Mouse (Mus musculus) limb, embryonic 12.5 days (tissue): ENCODE results near the gene Khsrp. TPM values are rescaled to one million over a fixed set of nuclear protein-coding genes. Genes with fewer than 3 reads are reported as not detected.

Source experiments
- ATAC-seq: fragments of 200-750 bp; cut with Nextera tagmentation; 2 replicates; pipeline ENCODE4 v1.8.0; 2017; ENCODE audit warnings: low read depth, moderate TSS enrichment; ENCODE audit not compliant: insufficient number of reproducible peaks, insufficient read depth, low FRiP score, low TSS enrichment
- H3K27ac ChIP-seq: fragments of 300-500 bp; sonication (generic); 2 replicates; pipeline ENCODE4 v1.5.1; 2016; ENCODE audit warnings: mild to moderate bottlenecking, moderate library complexity
- H3K27me3 ChIP-seq: fragments of 300-500 bp; sonication (generic); 2 replicates; pipeline ENCODE4 v1.6.1; 2016; ENCODE audit warnings: mild to moderate bottlenecking, moderate library complexity
- H3K36me3 ChIP-seq: fragments of 300-500 bp; sonication (generic); 2 replicates; pipeline ENCODE4 v1.6.1; 2016; ENCODE audit warnings: mild to moderate bottlenecking, moderate library complexity
- H3K4me1 ChIP-seq: fragments of 300-500 bp; sonication (generic); replicated peaks from 2 replicates; pipeline ENCODE4 v1.6.1; 2016
- H3K4me2 ChIP-seq: fragments of 300-500 bp; sonication (generic); 2 replicates; pipeline ENCODE4 v1.6.1; 2016; ENCODE audit warnings: mild to moderate bottlenecking, moderate library complexity
- H3K4me3 ChIP-seq: fragments of 300-500 bp; sonication (generic); replicated peaks from 2 replicates; pipeline ENCODE4 v1.5.1; 2016; ENCODE audit warnings: mild to moderate bottlenecking
- H3K9ac ChIP-seq: fragments of 300-500 bp; sonication (generic); replicated peaks from 2 replicates; pipeline ENCODE4 v1.6.1; 2016; ENCODE audit warnings: mild to moderate bottlenecking, moderate library complexity
- H3K9me3 ChIP-seq: fragments of 300-500 bp; sonication (generic); 2 replicates; pipeline ENCODE4 v1.6.1; 2016; ENCODE audit warnings: mild to moderate bottlenecking, moderate library complexity
- WGBS: fragments of 180-500 bp; shearing (Covaris S2); methylation state at CpG from one replicate; pipeline ENCODE4 v1.1.7; 2016; 5-methylcytosine and 5-hydroxymethylcytosine counted together
- polyA plus RNA-seq: library from polyadenylated mRNA; unstranded; fragments of >200 nt; fragmentation: Nextera tagmentation; extraction: Ambion mirVana; gene quantifications from 2 replicates; pipeline ENCODE4 v1.2.1, GENCODE M21; 2016

Khsrp gene
- polyA plus RNA-seq, 1 experiment from 2014 or later, result 60.2 TPM

DNA sequence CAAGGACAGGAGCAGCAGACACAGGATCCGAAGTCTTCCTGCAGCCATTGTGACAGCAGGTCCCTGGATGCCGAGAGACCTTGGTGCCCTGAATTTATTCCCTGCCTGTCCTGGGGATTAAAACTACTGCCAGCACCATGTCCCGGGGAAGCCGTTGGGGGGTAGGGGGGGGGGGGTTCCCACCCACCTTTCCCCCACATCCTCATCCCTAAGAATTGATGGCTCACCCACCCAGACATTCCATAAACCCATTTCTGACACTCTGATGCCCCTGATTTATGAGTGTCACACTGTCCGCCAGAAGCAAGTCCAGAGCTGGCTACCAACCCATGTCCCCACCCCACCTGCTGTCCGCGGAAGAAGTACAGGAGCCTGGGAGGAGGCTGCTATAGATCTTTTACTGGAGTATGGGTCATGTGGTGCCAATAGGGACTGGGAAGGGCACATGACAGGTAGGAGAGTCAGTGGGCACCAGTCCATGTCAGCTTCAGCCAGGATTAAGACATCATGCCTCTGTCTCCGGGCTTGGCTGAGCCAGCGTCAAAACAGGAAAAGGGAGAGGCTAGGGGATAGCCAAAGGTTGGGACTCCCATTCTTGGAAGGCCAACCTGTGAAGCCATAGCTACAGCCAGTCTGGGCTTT is 31.2 kb downstream of the Khsrp start, which contains the start of gene Pspn:
Gene Pspn, minus strand, starts transcription at position 51 of the 642 bp plus-strand sequence.
- Histone ChIP-seq H3K4me1 (peaks cover 9% of the 10 kb centered on the region), H3K4me3 (no peak within 1 kb of the TSS), H3K4me2 (no peak within 1 kb of the TSS), H3K27me3 (no peaks in the 10 kb centered on the region), H3K9me3 (no peaks in the 10 kb centered on the region), H3K36me3 (peaks cover 64% of the 10 kb centered on the region), H3K27ac (no peak within 1 kb of the TSS), H3K9ac (no peak within 1 kb of the TSS)
- no peak for ATAC-seq
- 90% methylated on average over 9 of the region's 9 CpGs for WGBS

DNA sequence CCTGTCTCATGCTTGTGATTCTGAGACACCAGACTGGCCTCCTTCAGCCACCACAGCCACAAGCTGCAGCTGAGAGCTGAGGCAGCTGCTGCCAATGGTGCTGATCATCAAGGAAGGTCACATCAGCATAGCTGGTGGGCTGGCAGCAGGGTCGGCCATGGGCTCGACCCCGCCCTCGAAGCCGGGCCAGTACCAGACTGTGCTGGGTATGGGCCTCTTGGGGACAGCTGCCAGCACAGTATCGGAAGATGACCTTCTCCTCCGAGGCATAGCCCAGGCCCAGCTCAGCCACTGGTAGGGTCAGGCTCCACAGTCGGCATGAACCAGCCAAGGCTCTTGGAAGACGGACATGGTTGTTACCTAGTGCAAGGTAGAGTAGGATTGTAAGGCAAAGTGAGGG is 31.9 kb downstream of the Khsrp start:
- no peak for ATAC-seq
- Histone ChIP-seq H3K4me1 (peaks cover 9% of the 10 kb centered on the region), H3K9ac (no peak overlapping the region), H3K27ac (no peak overlapping the region), H3K9me3 (no peaks in the 10 kb centered on the region), H3K4me3 (no peak overlapping the region), H3K4me2 (no peak overlapping the region), H3K27me3 (no peaks in the 10 kb centered on the region), H3K36me3 (peaks cover 64% of the 10 kb centered on the region)
- 96% methylated on average over 9 of the region's 9 CpGs for WGBS

DNA sequence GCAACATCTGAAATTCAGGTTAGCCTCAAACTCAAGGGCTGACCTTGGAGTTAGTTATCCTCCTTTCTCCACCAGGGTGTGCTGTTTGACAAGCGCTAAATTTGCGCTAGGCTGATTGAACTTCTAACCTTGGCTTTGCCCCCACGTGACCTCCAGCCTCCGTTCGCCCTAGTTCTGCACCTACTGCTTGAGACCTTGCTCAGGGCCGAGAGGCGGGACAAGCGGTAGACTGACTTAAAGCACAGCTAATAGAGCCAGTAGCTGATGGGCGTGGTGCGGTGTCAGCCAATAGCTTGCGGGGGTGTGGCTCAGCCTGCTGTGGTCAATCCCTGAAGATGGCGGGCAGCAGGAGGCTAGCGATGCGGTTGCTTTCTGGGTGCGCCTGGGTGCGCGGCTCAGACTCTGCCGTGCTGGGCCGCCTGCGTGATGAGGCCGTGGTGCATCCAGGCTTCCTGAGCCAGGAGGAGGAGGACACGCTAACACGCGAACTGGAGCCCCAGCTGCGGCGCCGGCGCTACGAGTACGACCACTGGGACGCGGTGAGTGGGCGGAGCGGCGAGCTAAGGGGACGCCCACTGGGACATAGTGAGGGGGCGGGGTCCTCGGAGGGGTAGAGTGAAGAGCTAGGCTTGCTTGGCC is 34.2 kb downstream of the Khsrp start, which contains the start of gene Alkbh7:
Gene Alkbh7, plus strand, starts transcription at position 311 of the 639 bp plus-strand sequence.
- Histone ChIP-seq H3K36me3 (peaks cover 66% of the 10 kb centered on the region), H3K9ac (peak within 1 kb of the TSS; percentile 55), H3K27ac (0 out of 2 replicates have a peak within 1 kb of the TSS, but pooled peaks have one; percentile 51), H3K4me3 (peak within 1 kb of the TSS; percentile 79), H3K27me3 (no peaks in the 10 kb centered on the region), H3K4me2 (peak within 1 kb of the TSS; percentile 69), H3K4me1 (peaks cover 9% of the 10 kb centered on the region), H3K9me3 (no peaks in the 10 kb centered on the region)
- under 1% methylated on average over 38 of the region's 38 CpGs for WGBS
- ATAC-seq, result peak; percentile 99

DNA sequence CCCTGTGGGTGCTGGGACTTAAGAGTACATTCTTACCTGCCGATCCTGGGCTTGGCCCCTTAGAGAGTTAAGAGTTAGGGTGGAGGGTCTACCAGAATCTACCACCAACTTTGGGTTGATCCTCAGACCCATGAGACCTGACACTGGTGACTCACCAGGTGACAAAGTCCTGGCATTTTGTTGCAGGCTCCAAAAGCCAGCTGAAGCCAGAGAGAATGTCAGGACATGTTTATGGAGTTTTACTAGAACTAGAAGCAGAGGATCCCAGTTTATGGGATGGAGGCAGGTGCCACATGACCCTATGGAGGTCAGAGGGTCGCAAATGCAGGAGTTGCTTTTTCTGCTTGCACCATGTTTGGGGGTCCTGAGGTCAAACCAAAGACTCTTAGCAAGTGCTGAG is 34.8 kb downstream of the Khsrp start:
- ATAC-seq, result no peak
- Histone ChIP-seq H3K27ac (no peak overlapping the region), H3K4me1 (peaks cover 9% of the 10 kb centered on the region), H3K9ac (no peak overlapping the region), H3K36me3 (peaks cover 72% of the 10 kb centered on the region), H3K4me2 (peak overlapping the region; percentile 69), H3K27me3 (no peaks in the 10 kb centered on the region), H3K4me3 (peak overlapping the region; percentile 79; the same call in 1 of the 2 replicates), H3K9me3 (no peaks in the 10 kb centered on the region)
- WGBS, result 80% methylated on average over 2 of the region's 2 CpGs

DNA sequence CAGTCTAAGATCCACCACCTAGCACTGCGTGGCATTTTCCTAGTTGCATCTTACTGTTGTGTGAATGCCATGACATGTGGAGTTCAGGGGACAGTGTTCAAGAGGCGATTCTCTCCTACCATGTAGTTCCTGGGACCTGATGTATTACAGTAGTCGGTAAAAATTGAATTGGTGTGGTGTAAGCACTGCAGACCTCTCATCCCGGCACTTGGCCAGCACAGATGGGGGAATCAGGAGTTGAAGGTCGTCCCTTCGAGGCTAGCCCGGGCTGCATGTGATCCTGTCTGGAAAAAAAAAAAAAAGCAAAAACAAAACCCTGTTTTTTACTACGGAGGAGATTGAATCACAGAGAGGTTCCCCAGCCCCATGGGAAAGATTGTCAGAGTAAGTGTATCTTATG is 36.3 kb downstream of the Khsrp start:
- no peak for ATAC-seq
- Histone ChIP-seq H3K36me3 (peaks cover 69% of the 10 kb centered on the region), H3K27me3 (no peaks in the 10 kb centered on the region), H3K4me3 (no peak overlapping the region), H3K27ac (no peak overlapping the region), H3K4me1 (peaks cover 15% of the 10 kb centered on the region), H3K9me3 (no peaks in the 10 kb centered on the region), H3K4me2 (no peak overlapping the region), H3K9ac (no peak overlapping the region)
- 89% methylated on average over 8 of the region's 8 CpGs for WGBS

DNA sequence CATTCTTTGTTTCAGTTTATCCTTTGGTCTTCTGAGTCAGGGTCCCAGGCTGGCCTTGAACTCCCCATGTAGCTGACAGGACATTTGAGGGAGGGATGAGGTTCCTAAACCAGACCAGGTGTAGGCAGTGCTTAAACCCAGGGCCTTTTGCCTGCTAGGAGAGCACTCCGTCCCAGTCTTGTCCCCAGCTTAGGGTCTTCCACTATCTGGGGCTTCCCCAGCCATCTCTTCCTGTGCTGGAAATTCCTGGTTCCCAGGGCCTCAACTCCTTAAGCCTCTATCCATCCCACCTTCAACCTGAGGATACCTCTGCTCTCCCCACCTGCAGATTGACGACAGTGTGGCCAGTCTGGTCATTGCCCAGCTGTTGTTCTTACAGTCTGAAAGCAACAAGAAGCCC is 40.4 kb downstream of the Khsrp start:
- H3K36me3 ChIP-seq, result peaks cover 48% of the 10 kb centered on the region
- H3K9ac ChIP-seq, result peak overlapping the region; percentile 82
- no peaks in the 10 kb centered on the region for H3K27me3 ChIP-seq
- no peaks in the 10 kb centered on the region for H3K9me3 ChIP-seq
- no peak for ATAC-seq
- WGBS, result 74% methylated on average over 2 of the region's 2 CpGs
- peak overlapping the region; percentile 80 for H3K4me3 ChIP-seq
- no peak overlapping the region for H3K27ac ChIP-seq
- H3K4me2 ChIP-seq, result peak overlapping the region; percentile 68
- H3K4me1 ChIP-seq, result peaks cover 6% of the 10 kb centered on the region

DNA sequence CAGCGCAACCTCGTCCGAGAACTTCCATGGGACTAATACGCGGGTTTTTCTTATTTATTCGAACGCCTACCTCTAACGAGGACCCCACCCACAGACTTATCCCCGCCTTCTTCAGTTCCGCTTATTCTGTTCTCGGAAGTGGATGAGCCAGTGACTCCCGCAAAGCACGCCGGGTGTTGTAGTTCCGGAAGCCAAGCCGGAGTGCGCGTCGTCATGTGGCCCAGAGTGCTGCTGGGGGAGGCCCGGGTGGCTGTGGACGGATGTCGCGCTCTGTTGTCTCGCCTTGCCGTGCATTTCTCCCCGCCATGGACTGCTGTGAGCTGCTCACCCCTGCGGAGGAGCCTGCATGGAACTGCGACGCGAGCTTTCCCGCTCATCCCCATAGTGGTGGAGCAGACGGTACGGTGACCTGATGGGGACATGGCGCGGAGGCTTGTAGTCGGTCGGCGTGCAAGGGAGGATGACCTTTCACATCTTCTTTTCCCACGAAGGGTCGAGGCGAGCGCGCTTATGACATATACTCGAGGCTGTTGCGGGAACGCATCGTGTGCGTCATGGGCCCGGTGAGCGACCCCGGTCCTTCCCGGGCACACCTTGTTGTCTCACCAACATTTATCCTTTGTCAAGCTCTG is 41.1 kb downstream of the Khsrp start, which contains the start of gene Clpp:
Gene Clpp, plus strand, starts transcription at position 191 of the 632 bp plus-strand sequence.
- Histone ChIP-seq H3K27ac (peak within 1 kb of the TSS; percentile 72; the same call in 1 of the 2 replicates), H3K36me3 (peaks cover 40% of the 10 kb centered on the region), H3K4me3 (peak within 1 kb of the TSS; percentile 80), H3K4me2 (peak within 1 kb of the TSS; percentile 68), H3K9ac (peak within 1 kb of the TSS; percentile 82), H3K9me3 (no peaks in the 10 kb centered on the region), H3K27me3 (no peaks in the 10 kb centered on the region), H3K4me1 (peaks cover 6% of the 10 kb centered on the region)
- WGBS, result under 1% methylated on average over 52 of the region's 52 CpGs
- ATAC-seq, result peak; percentile 95

DNA sequence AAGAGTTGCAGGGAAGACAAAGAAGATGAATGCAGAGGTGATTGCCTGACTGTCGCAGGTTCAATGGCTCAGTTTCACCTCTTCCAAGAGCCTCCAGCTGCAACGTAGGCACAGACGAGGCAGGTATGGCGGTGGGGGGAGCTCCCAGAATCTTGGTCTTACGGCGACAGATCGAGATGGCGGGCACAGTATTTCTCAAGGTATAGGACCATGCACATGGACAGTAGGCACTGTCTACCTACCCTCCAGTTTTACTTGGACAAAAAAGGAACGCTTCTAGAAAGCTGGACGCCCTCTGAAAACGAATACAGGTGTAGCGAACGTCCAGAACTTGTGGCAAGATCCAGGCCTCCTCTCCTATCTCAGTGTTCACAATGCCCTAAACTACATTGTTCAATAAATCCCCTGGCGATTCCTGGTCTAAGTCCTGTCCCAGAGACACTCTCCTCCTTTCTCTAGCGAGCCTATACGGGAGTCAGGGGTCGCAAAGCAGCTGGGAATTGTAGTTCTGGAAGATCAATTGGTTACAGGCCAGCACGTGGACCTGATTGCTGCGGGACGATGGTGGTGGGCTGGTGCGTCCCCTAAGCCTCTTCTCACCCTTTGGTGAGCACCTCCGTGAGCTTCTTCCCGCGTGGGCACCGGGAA is 41.7 kb downstream of the Khsrp start:
- Histone ChIP-seq H3K4me2 (peak overlapping the region; percentile 68), H3K27ac (peak overlapping the region; percentile 72; the same call in 1 of the 2 replicates), H3K4me1 (peaks cover 6% of the 10 kb centered on the region), H3K4me3 (peak overlapping the region; percentile 80), H3K9ac (peak overlapping the region; percentile 52), H3K9me3 (no peaks in the 10 kb centered on the region), H3K36me3 (peaks cover 34% of the 10 kb centered on the region), H3K27me3 (no peaks in the 10 kb centered on the region)
- 3% methylated on average over 25 of the region's 25 CpGs for WGBS
- peak; percentile 91 for ATAC-seq

DNA sequence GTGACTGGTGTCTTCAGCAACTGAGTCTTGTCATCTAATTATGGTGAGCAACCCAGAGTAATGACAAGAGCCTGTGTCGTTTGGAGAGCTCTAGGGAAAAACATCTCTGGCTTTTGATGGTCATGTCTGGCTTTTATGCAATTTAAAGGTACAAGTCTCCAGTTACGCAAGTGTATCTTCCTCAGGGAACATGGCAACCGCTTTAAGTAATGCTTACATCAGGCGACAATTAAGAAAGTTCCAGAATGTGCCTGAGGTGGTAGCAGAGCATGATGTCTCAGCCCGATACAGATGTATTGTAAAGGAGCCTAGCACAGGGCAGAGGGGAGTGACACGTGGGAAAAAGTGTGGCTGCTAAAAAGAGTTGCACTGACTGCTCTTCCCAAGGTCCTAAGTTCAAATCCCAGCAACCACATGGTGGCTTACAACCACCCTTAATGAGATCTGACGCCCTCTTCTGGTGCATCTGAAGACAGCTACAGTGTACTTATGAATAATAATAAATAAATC is 42.3 kb downstream of the Khsrp start:
- no peak for ATAC-seq
- Histone ChIP-seq H3K4me2 (peak overlapping the region; percentile 68), H3K9me3 (no peaks in the 10 kb centered on the region), H3K4me1 (peaks cover 6% of the 10 kb centered on the region), H3K9ac (no peak overlapping the region), H3K27me3 (no peaks in the 10 kb centered on the region), H3K4me3 (peak overlapping the region; percentile 80), H3K27ac (no peak overlapping the region), H3K36me3 (peaks cover 28% of the 10 kb centered on the region)
- 74% methylated on average over 7 of the region's 7 CpGs for WGBS

DNA sequence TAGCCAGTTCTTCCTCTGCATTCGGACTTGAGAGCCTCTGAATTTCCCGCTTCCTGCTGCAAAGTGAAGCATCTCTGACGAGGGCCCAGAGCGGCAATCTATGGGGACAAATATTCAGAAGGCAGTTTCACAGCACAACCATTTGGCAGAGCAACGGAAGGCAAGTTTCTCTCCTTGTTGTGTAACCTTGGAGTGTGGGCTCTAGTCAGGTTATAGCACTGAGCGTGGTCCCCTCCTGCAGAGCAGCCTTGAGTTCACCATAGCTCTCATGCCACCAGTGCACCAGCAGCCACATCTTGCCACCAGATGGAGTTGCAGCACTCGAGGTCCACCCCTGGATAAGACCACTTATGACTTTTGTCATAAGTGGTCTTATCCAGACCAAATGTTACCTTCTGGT is 42.9 kb downstream of the Khsrp start:
- no peak overlapping the region for H3K9ac ChIP-seq
- peaks cover 6% of the 10 kb centered on the region for H3K4me1 ChIP-seq
- no peak overlapping the region for H3K27ac ChIP-seq
- peaks cover 22% of the 10 kb centered on the region for H3K36me3 ChIP-seq
- 84% methylated on average over 7 of the region's 7 CpGs for WGBS
- no peaks in the 10 kb centered on the region for H3K9me3 ChIP-seq
- no peaks in the 10 kb centered on the region for H3K27me3 ChIP-seq
- ATAC-seq, result no peak
- no peak overlapping the region for H3K4me3 ChIP-seq
- no peak overlapping the region for H3K4me2 ChIP-seq
